In the genomic region with DNA sequence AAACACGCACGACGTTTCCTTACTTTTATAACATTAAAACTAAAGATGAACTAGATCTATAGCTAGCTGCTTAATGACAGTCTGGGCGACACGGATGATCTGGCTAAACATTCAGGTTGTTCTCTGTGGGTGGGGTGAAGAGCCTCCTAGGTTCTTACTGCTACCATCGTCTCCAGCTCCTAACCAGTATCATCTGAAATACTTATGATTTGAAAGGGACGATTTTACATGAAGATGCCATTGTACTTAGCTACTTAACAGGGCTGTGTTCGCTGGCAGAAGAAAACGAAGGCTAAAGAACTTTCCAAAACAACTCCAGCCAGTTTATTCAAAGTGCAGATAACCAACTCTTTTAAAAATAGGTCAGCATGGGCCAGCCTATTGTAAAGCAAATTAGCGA, we compare ENCODE assay signal across 10 mouse cellular contexts.
DNase-seq lines count a peak whose midpoint lies in the region; ATAC-seq and TF ChIP-seq lines count a peak whose summit lies in the region.
"Had no signal": no experiment of that assay in that cellular context is flagged by ENCODE, and none has a peak within 500 bp of the region (broad histone marks: within the 10 kb centered on the region; RNA-seq: fewer than 3 reads in every experiment).

No protein-coding gene starts in this region.

- H3K9me3 ChIP-seq in kidney, postnatal 0 days (replicated peaks; ENCODE audit: low read length) = no peaks in the 10 kb centered on the region
- no peaks in the 10 kb centered on the region for H3K9me3 ChIP-seq in embryonic facial prominence, embryonic 13.5 days
- H3K9me3 ChIP-seq in hindbrain, embryonic 15.5 days = no peaks in the 10 kb centered on the region
- H3K9me3 ChIP-seq in neural tube, embryonic 12.5 days = no peaks in the 10 kb centered on the region
- H3K9me3 ChIP-seq: liver, embryonic 13.5 days had no signal

- H3K4me2 ChIP-seq in kidney, postnatal 0 days (ENCODE audit: low read length) = peak overlapping the region; percentile 73
- peak overlapping the region; percentile 89 for H3K4me2 ChIP-seq in embryonic facial prominence, embryonic 13.5 days
- H3K4me2 ChIP-seq in hindbrain, embryonic 15.5 days = peak overlapping the region; percentile 89
- peak overlapping the region; percentile 91 for H3K4me2 ChIP-seq in neural tube, embryonic 12.5 days (replicated peaks)

- WGBS in kidney, postnatal 0 days = 8% methylated on average over 10 of the region's 10 CpGs
- 3% methylated on average over 10 of the region's 10 CpGs for WGBS in embryonic facial prominence, embryonic 13.5 days
- 1% methylated on average over 10 of the region's 10 CpGs for WGBS in hindbrain, embryonic 15.5 days
- WGBS in neural tube, embryonic 12.5 days = 1% methylated on average over 10 of the region's 10 CpGs

- no peak overlapping the region for H3K27ac ChIP-seq in kidney, postnatal 0 days
- H3K27ac ChIP-seq in embryonic facial prominence, embryonic 13.5 days = no peak overlapping the region
- peak overlapping the region; percentile 55; the same call in 1 of the 2 replicates for H3K27ac ChIP-seq in hindbrain, embryonic 15.5 days (replicated peaks)
- H3K27ac ChIP-seq in neural tube, embryonic 12.5 days = no peak overlapping the region
- H3K27ac ChIP-seq: liver, embryonic 13.5 days had no signal

- TF ChIP-seq CTCF in kidney, postnatal 0 days (IDR thresholded peaks at IDR 0.05; ENCODE audit: low read depth) = no peak

- H3K9ac ChIP-seq in kidney, postnatal 0 days (ENCODE audit: low read depth, low read length) = no peak overlapping the region
- no peak overlapping the region for H3K9ac ChIP-seq in embryonic facial prominence, embryonic 13.5 days
- peak overlapping the region; percentile 40 for H3K9ac ChIP-seq in hindbrain, embryonic 15.5 days
- H3K9ac ChIP-seq in neural tube, embryonic 12.5 days = no peak overlapping the region
- H3K9ac ChIP-seq: liver, embryonic 13.5 days had no signal

- peak overlapping the region; percentile 41 for H3K4me3 ChIP-seq in kidney, postnatal 0 days (replicated peaks; ENCODE audit: low read depth, low read length)
- H3K4me3 ChIP-seq in embryonic facial prominence, embryonic 13.5 days = peak overlapping the region; percentile 48
- peak overlapping the region; percentile 53 for H3K4me3 ChIP-seq in hindbrain, embryonic 15.5 days
- H3K4me3 ChIP-seq in neural tube, embryonic 12.5 days = peak overlapping the region; percentile 44
- H3K4me3 ChIP-seq: erythroblast, embryonic 14.5 days had no signal

- H3K27me3 ChIP-seq in kidney, postnatal 0 days (ENCODE audit: insufficient read depth, low read length) = no peaks in the 10 kb centered on the region
- peaks cover 11% of the 10 kb centered on the region for H3K27me3 ChIP-seq in embryonic facial prominence, embryonic 13.5 days
- no peaks in the 10 kb centered on the region for H3K27me3 ChIP-seq in hindbrain, embryonic 15.5 days
- H3K27me3 ChIP-seq in neural tube, embryonic 12.5 days (replicated peaks) = no peaks in the 10 kb centered on the region

- no peak for ATAC-seq in kidney, postnatal 0 days (replicated peaks; ENCODE audit: low FRiP score, low read depth)
- no peak for ATAC-seq in embryonic facial prominence, embryonic 13.5 days (ENCODE audit: insufficient number of reproducible peaks, insufficient read depth, low FRiP score, low TSS enrichment, low read depth)
- ATAC-seq in hindbrain, embryonic 15.5 days (ENCODE audit: low FRiP score, low read depth) = no peak
- ATAC-seq in neural tube, embryonic 12.5 days (ENCODE audit: low FRiP score, low read depth) = no peak

- no peaks in the 10 kb centered on the region; the same call in 1 of the 2 replicates for H3K4me1 ChIP-seq in kidney, postnatal 0 days (replicated peaks; ENCODE audit: insufficient read depth, low read length)
- H3K4me1 ChIP-seq in embryonic facial prominence, embryonic 13.5 days = peaks cover 6% of the 10 kb centered on the region; the same call in 1 of the 2 replicates
- peaks cover 3% of the 10 kb centered on the region; the same call in 1 of the 2 replicates for H3K4me1 ChIP-seq in hindbrain, embryonic 15.5 days (replicated peaks)
- H3K4me1 ChIP-seq in neural tube, embryonic 12.5 days = peaks cover 7% of the 10 kb centered on the region; the same call in 1 of the 2 replicates
- H3K4me1 ChIP-seq: liver, embryonic 13.5 days had no signal

- H3K36me3 ChIP-seq in kidney, postnatal 0 days (ENCODE audit: insufficient read depth, low read length) = no peaks in the 10 kb centered on the region
- no peaks in the 10 kb centered on the region for H3K36me3 ChIP-seq in embryonic facial prominence, embryonic 13.5 days
- H3K36me3 ChIP-seq in hindbrain, embryonic 15.5 days = no peaks in the 10 kb centered on the region
- H3K36me3 ChIP-seq in neural tube, embryonic 12.5 days = no peaks in the 10 kb centered on the region
- H3K36me3 ChIP-seq: liver, embryonic 13.5 days had no signal

- no peak for DNase-seq in kidney, postnatal 0 days (ENCODE audit: low spot score)
- DNase-seq in kidney, postnatal 10 days = no peak
- no peak for DNase-seq in frontal cortex, postnatal 25 days (ENCODE audit: low spot score in 2 of 2)
- no peak for DNase-seq in kidney, postnatal 14 days
- no peak for DNase-seq in layer of hippocampus, postnatal 36 days
- DNase-seq: liver, embryonic 13.5 days had no signal
